Mouse (Mus musculus): ENCODE measurements at regions not wholly inside any gene's neighbourhood (a gene's known extent, or its start where the extent isn't known, plus 50 kb on each side); places are given as distances from the start of the nearest gene placed in this dataset.

GRCm38 (mm10) chr5:126335553-126336520 is 804.3 kb downstream of the Tmem132b start:
- TF ChIP-seq POLR2A (IDR thresholded peaks at IDR 0.05; ENCODE audit: low read depth, low read length) (no peak), CTCF (IDR thresholded peaks at IDR 0.05; ENCODE audit: borderline replicate concordance, insufficient read depth, low read length) (no peak)
